Mouse (Mus musculus) kidney, embryonic 15.5 days (tissue): Measurements from ENCODE around the gene Dnajb14. TPM values are rescaled to one million over a fixed set of nuclear protein-coding genes. Genes with fewer than 3 reads are reported as not detected.
A peak's percentile ranks its signal among the peaks of the same experiment; 100 is the strongest.
"Not testable (repeated sequence)": the region's sequence is repeated elsewhere in the genome, so short reads cannot be mapped to it uniquely, and the experiment has no call there.

Experiments
- ATAC-seq: fragments of 200-750 bp; cut with Nextera tagmentation; replicated peaks from 2 replicates; pipeline ENCODE4 v1.8.0; 2017; ENCODE audit warnings: moderate TSS enrichment; ENCODE audit not compliant: low FRiP score
- H3K27ac ChIP-seq: fragments of 300-500 bp; sonication (generic); 2 replicates; pipeline ENCODE4 v1.5.1; 2015; ENCODE audit warnings: mild to moderate bottlenecking, inconsistent platforms
- H3K27me3 ChIP-seq: fragments of 300-500 bp; sonication (generic); 2 replicates; pipeline ENCODE4 v1.6.1; 2015; ENCODE audit warnings: inconsistent platforms
- H3K36me3 ChIP-seq: fragments of 300-500 bp; sonication (generic); 2 replicates; pipeline ENCODE4 v1.6.1; 2015; ENCODE audit warnings: inconsistent platforms
- H3K4me1 ChIP-seq: fragments of 300-500 bp; sonication (generic); 2 replicates; pipeline ENCODE4 v1.6.1; 2015; ENCODE audit warnings: inconsistent platforms
- H3K4me2 ChIP-seq: fragments of 300-500 bp; sonication (generic); 2 replicates; pipeline ENCODE4 v1.6.1; 2015; ENCODE audit warnings: moderate library complexity, mild to moderate bottlenecking, inconsistent platforms
- H3K4me3 ChIP-seq: fragments of 300-500 bp; sonication (generic); replicated peaks from 2 replicates; pipeline ENCODE4 v1.5.1; 2015; ENCODE audit warnings: mild to moderate bottlenecking, inconsistent platforms
- H3K9ac ChIP-seq: fragments of 300-500 bp; sonication (generic); 2 replicates; pipeline ENCODE4 v1.6.1; 2015; ENCODE audit warnings: mild to moderate bottlenecking, inconsistent platforms
- H3K9me3 ChIP-seq: fragments of 300-500 bp; sonication (generic); replicated peaks from 2 replicates; pipeline ENCODE4 v1.6.1; 2016; ENCODE audit warnings: inconsistent platforms
- WGBS: fragments of 180-500 bp; shearing (Covaris S2); methylation state at CpG from one replicate; pipeline ENCODE4 v1.1.7; 2015; ENCODE audit warnings: mixed read lengths; 5-methylcytosine and 5-hydroxymethylcytosine counted together
- polyA plus RNA-seq: library from polyadenylated mRNA; unstranded; fragments of >200 nt; fragmentation: Nextera tagmentation; extraction: Ambion mirVana; gene quantifications from 2 replicates; pipeline ENCODE4 v1.2.1, GENCODE M21; 2015

Gene Dnajb14
- polyA plus RNA-seq, 1 experiment from 2014 or later: 10.1 TPM

DNA sequence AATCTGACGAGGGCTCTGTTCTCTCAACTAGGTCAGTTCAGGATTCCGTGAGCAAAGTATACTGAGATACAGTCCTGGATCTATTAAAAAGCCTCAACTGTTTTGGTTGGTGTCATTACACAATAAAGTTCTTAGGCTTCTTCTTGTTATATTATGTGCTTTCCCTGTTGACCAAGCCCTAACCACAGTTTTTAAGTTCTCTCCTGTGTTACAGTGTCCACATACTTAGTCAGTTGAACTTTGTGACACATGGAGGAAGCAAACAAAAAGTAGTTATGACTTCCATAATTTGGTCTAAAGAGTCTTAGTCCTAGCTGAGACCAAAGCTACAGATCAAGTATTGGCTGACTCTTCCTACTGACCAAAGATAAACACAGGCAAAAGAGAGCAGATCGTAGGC lies 79.4 kb downstream of the Dnajb14 start:
- H3K36me3 ChIP-seq: no peaks in the 10 kb centered on the region
- ATAC-seq: no peak
- no peak overlapping the region for H3K27ac ChIP-seq
- no peak overlapping the region for H3K4me2 ChIP-seq
- H3K9me3 ChIP-seq: no peaks in the 10 kb centered on the region
- H3K4me1 ChIP-seq: peaks cover 2% of the 10 kb centered on the region
- 92% methylated on average over 3 of the region's 3 CpGs for WGBS
- H3K4me3 ChIP-seq: no peak overlapping the region
- no peaks in the 10 kb centered on the region for H3K27me3 ChIP-seq
- H3K9ac ChIP-seq: no peak overlapping the region

GRCm38 (mm10) chr3:137947525-137947924 lies 80.0 kb downstream of the Dnajb14 start:
- H3K4me3 ChIP-seq: no peak overlapping the region
- no peak overlapping the region for H3K9ac ChIP-seq
- H3K4me2 ChIP-seq: no peak overlapping the region
- H3K4me1 ChIP-seq: peaks cover 9% of the 10 kb centered on the region
- no peak overlapping the region for H3K27ac ChIP-seq
- no peak for ATAC-seq
- H3K36me3 ChIP-seq: no peaks in the 10 kb centered on the region
- no peaks in the 10 kb centered on the region for H3K27me3 ChIP-seq
- 80% methylated on average over 4 of the region's 4 CpGs for WGBS
- no peaks in the 10 kb centered on the region for H3K9me3 ChIP-seq

GRCm38 (mm10) chr3:137950191-137950885 lies 82.9 kb downstream of the Dnajb14 start:
- ATAC-seq: no peak
- no peaks in the 10 kb centered on the region for H3K27me3 ChIP-seq
- WGBS: 82% methylated on average over 10 of the region's 10 CpGs

DNA sequence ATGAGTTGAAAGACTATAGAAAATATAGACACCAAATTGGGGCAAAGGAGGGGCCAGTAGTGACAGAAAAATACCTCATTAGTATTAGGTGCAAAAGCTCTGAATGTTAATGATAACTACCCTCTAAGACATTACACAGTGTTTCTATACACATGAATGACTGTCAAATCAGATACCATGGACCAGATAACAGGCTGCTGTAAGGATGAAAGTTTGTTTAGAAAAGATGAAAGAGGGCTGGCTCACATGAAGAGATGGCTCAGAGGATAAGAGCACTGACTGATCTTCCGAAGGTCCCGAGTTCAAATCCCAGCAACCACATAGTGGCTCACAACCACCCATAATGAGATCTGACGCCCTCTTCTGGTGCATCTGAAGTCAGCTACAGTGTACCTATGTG lies 83.8 kb downstream of the Dnajb14 start:
- WGBS: 89% methylated on average over 3 of the region's 3 CpGs
- H3K9ac ChIP-seq, H3K27ac ChIP-seq, H3K9me3 ChIP-seq, H3K36me3 ChIP-seq, H3K4me3 ChIP-seq, ATAC-seq, H3K27me3 ChIP-seq, H3K4me2 ChIP-seq: not testable (repeated sequence)
- peaks cover 27% of the 10 kb centered on the region for H3K4me1 ChIP-seq

More at GRCm38 (mm10) chr3:137950191-137950885, 82.9 kb downstream of the Dnajb14 start:
- Histone ChIP-seq H3K9ac (no peak overlapping the region), H3K36me3 (no peaks in the 10 kb centered on the region), H3K4me2 (no peak overlapping the region), H3K4me1 (peaks cover 20% of the 10 kb centered on the region), H3K9me3 (no peaks in the 10 kb centered on the region), H3K4me3 (no peak overlapping the region), H3K27ac (no peak overlapping the region)

DNA sequence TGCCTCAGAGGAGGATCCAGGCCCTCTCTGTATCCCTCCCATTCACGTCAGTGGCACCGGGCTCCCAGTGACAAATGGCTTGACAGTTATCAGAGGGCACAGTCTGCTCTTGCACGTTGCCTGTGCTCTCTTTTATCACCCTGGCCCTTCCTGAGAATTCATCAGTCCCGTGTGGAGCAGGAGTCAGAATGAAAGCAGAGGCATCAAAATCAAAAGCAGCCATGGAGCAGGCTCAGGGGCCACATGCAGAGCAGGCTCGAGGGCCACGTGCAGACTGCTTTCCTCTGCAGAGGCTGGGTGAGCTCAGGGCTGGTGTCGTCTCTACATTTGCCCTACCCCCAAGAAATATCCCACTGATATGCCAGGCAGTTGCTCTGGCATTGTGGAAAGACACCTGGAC lies 84.3 kb downstream of the Dnajb14 start:
- Histone ChIP-seq H3K4me3 (no peak overlapping the region), H3K27ac (peak overlapping the region; percentile 73), H3K9ac (no peak overlapping the region), H3K4me2 (no peak overlapping the region), H3K4me1 (peaks cover 27% of the 10 kb centered on the region), H3K36me3 (no peaks in the 10 kb centered on the region), H3K27me3 (no peaks in the 10 kb centered on the region), H3K9me3 (no peaks in the 10 kb centered on the region)
- no peak; the same call in 1 of the 2 replicates for ATAC-seq
- WGBS: 44% methylated on average over 7 of the region's 7 CpGs

DNA sequence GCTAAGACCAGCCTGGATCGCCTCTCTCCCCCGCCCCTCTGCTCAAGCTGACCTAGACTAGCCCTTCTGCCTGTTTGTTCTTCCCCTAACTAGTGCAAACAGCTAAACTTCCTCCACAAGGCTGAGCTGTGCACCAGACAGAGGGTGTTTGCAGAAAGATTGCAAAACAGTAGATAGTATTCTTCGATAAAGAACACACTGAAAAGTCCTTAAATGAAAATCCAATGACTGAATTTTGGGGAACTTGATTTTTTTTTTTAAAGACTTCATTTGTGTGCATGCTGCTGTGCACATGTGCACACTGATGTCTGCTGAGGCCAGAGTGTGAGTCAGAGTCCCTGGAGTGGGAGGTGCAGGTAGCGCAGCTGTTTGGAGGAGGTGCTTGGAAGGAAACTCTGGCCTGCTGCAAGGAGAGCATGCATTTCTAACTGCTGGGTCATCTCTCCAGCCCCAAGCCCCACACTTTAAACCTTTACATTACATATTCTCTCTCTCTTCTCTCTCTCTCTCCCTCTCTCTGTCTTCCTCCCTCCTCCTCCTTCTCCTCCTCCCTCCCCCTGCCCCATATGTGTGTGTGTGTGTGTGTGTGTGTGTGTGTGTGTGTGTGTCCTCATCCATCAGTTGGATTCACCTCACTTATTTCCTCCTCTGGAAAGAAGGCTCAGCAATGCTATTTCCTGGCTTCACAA lies 84.9 kb downstream of the Dnajb14 start:
- Histone ChIP-seq H3K27me3 (no peaks in the 10 kb centered on the region), H3K4me1 (peaks cover 27% of the 10 kb centered on the region), H3K9me3 (no peaks in the 10 kb centered on the region), H3K4me3 (no peak overlapping the region), H3K4me2 (no peak overlapping the region), H3K36me3 (no peaks in the 10 kb centered on the region), H3K9ac (no peak overlapping the region), H3K27ac (peak overlapping the region; percentile 73)
- WGBS: 55% methylated on average over 4 of the region's 4 CpGs
- peak; percentile 76 for ATAC-seq

GRCm38 (mm10) chr3:137952914-137953880 lies 85.7 kb downstream of the Dnajb14 start:
- no peaks in the 10 kb centered on the region for H3K36me3 ChIP-seq
- H3K9me3 ChIP-seq: no peaks in the 10 kb centered on the region
- WGBS: 70% methylated on average over 14 of the region's 14 CpGs
- H3K27me3 ChIP-seq: no peaks in the 10 kb centered on the region
- ATAC-seq: peak; percentile 40; the same call in 1 of the 2 replicates
- H3K4me3 ChIP-seq: no peak overlapping the region
- H3K4me2 ChIP-seq: no peak overlapping the region
- H3K9ac ChIP-seq: no peak overlapping the region
- H3K4me1 ChIP-seq: peaks cover 27% of the 10 kb centered on the region
- no peak overlapping the region; the same call in 1 of the 2 replicates for H3K27ac ChIP-seq

GRCm38 (mm10) chr3:137954256-137954916 lies 86.9 kb downstream of the Dnajb14 start:
- Histone ChIP-seq H3K4me2 (no peak overlapping the region), H3K27me3 (no peaks in the 10 kb centered on the region), H3K4me3 (no peak overlapping the region), H3K4me1 (peaks cover 27% of the 10 kb centered on the region), H3K27ac (no peak overlapping the region), H3K9me3 (no peaks in the 10 kb centered on the region), H3K9ac (no peak overlapping the region), H3K36me3 (no peaks in the 10 kb centered on the region)
- 68% methylated on average over 23 of the region's 23 CpGs for WGBS
- no peak for ATAC-seq

- ATAC-seq: 0 out of 2 replicates have a peak, but pooled peaks have one; percentile 52
- H3K4me3 ChIP-seq: peak overlapping the region; percentile 17
- 17% methylated on average over 16 of the region's 16 CpGs for WGBS
- peaks cover 27% of the 10 kb centered on the region for H3K4me1 ChIP-seq
- H3K9ac ChIP-seq: no peak overlapping the region
- H3K27me3 ChIP-seq: no peaks in the 10 kb centered on the region
- H3K27ac ChIP-seq: no peak overlapping the region
- H3K4me2 ChIP-seq: peak overlapping the region; percentile 52
- no peaks in the 10 kb centered on the region for H3K9me3 ChIP-seq
- no peaks in the 10 kb centered on the region for H3K36me3 ChIP-seq
These were observed 88.1 kb downstream of the Dnajb14 start for GRCm38 (mm10) chr3:137955560-137956081.

DNA sequence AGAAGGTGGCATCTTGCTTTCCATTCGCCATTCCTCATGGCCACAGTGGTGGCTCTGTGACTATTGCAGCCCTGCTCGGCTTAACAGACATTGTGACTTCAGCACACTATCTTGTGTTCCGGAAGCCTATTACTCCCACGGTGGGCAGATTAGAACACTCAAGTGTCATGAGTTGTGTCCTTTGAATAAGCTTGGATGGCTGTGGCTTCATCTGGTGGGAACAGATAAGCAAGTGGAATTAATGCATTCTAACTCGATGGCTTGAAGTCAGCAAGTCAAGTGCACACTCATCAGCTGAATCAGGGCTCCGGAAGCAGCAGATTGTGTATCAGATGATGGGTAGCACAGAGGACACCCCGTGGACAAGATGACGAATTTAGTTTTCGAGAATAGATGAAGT lies 90.4 kb downstream of the Dnajb14 start:
- Histone ChIP-seq H3K9me3 (no peaks in the 10 kb centered on the region), H3K27me3 (no peaks in the 10 kb centered on the region), H3K4me1 (peaks cover 15% of the 10 kb centered on the region), H3K36me3 (no peaks in the 10 kb centered on the region), H3K27ac (no peak overlapping the region), H3K9ac (no peak overlapping the region), H3K4me3 (no peak overlapping the region), H3K4me2 (no peak overlapping the region)
- no peak for ATAC-seq
- WGBS: 90% methylated on average over 9 of the region's 9 CpGs

DNA sequence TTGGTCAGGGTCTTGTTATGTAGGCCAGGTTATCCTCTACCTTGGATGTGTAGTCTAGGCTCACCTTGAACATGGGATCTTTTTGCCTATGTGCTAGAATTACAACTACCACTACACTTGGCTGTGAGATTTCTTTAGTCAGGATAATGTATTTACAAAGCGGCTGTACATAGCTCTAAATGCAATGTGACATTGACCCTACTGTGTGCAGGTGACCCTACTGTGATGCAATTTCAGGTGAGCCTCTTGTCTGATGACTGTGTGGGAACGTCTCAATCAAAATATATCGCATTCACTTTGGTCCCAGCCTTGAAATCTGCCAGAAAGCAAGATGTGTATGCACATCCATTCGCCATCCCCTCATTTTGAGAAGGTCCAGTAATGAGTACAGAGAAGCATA lies 90.9 kb downstream of the Dnajb14 start:
- Histone ChIP-seq H3K27me3 (no peaks in the 10 kb centered on the region), H3K9me3 (no peaks in the 10 kb centered on the region), H3K4me2 (no peak overlapping the region), H3K4me1 (peaks cover 10% of the 10 kb centered on the region), H3K36me3 (no peaks in the 10 kb centered on the region), H3K27ac (no peak overlapping the region), H3K4me3 (no peak overlapping the region), H3K9ac (no peak overlapping the region)
- 92% methylated on average over 4 of the region's 4 CpGs for WGBS
- no peak for ATAC-seq
